Mouse (Mus musculus) intestine, embryonic 16.5 days (tissue): Measurements from ENCODE around the gene Glrb. TPM values are rescaled to one million over a fixed set of nuclear protein-coding genes. Genes with fewer than 3 reads are reported as not detected.

ENCODE experiments used
- ATAC-seq: fragments of 200-750 bp; cut with Nextera tagmentation; 2 replicates; pipeline ENCODE4 v1.8.0; 2017; ENCODE audit warnings: moderate TSS enrichment, moderate library complexity
- H3K27ac ChIP-seq: fragments of 300-500 bp; sonication (generic); 2 replicates; pipeline ENCODE4 v1.5.1; 2014; ENCODE audit warnings: mild to moderate bottlenecking, low read length
- H3K27me3 ChIP-seq: fragments of 300-500 bp; sonication (generic); replicated peaks from 2 replicates; pipeline ENCODE4 v1.6.1; 2014; ENCODE audit warnings: low read length, control low read depth, mixed read lengths; ENCODE audit not compliant: control insufficient read depth, insufficient read depth
- H3K36me3 ChIP-seq: fragments of 300-500 bp; sonication (generic); 2 replicates; pipeline ENCODE4 v1.6.1; 2014; ENCODE audit warnings: low read length, control low read depth; ENCODE audit not compliant: control insufficient read depth, insufficient read depth
- H3K4me1 ChIP-seq: fragments of 300-500 bp; sonication (generic); 2 replicates; pipeline ENCODE4 v1.6.1; 2014; ENCODE audit warnings: low read length, control low read depth, mixed read lengths; ENCODE audit not compliant: control insufficient read depth, insufficient read depth
- H3K4me2 ChIP-seq: fragments of 300-500 bp; sonication (generic); 2 replicates; pipeline ENCODE4 v1.6.1; 2014; ENCODE audit warnings: low read depth, low read length, control low read depth
- H3K4me3 ChIP-seq: fragments of 300-500 bp; sonication (generic); 2 replicates; pipeline ENCODE4 v1.5.1; 2014; ENCODE audit warnings: mild to moderate bottlenecking, low read length
- H3K9ac ChIP-seq: fragments of 300-500 bp; sonication (generic); 2 replicates; pipeline ENCODE4 v1.6.1; 2014; ENCODE audit warnings: low read depth, low read length
- H3K9me3 ChIP-seq: fragments of 300-500 bp; sonication (generic); 2 replicates; pipeline ENCODE4 v1.6.1; 2016; ENCODE audit warnings: low read length, control low read depth; ENCODE audit not compliant: control insufficient read depth
- WGBS: fragments of 180-500 bp; shearing (Covaris S2); extraction: QIAGEN DNeasy Blood & Tissue Kit; methylation state at CpG from one replicate; pipeline ENCODE4 v1.1.7; 2014; 5-methylcytosine and 5-hydroxymethylcytosine counted together
- polyA plus RNA-seq: library from polyadenylated mRNA; unstranded; fragments of >200 nt; fragmentation: Nextera tagmentation; extraction: Ambion mirVana; gene quantifications from 2 replicates; pipeline ENCODE4 v1.2.1, GENCODE M21; 2015

Glrb gene
- polyA plus RNA-seq = 2.3 and 2.5 TPM in 2 replicates

- no peaks in the 10 kb centered on the region for H3K36me3 ChIP-seq
- H3K9me3 ChIP-seq = no peaks in the 10 kb centered on the region
- H3K27me3 ChIP-seq = no peaks in the 10 kb centered on the region
- 2% methylated on average over 61 of the region's 76 CpGs for WGBS
- H3K4me3 ChIP-seq = peak within 1 kb of the TSS; percentile 70
- no peaks in the 10 kb centered on the region for H3K4me1 ChIP-seq
- peak within 1 kb of the TSS; percentile 73 for H3K9ac ChIP-seq
- ATAC-seq = peak; percentile 89
- H3K4me2 ChIP-seq = peak within 1 kb of the TSS; percentile 99
- H3K27ac ChIP-seq = no peak within 1 kb of the TSS
Measured at GRCm38 (mm10) chr3:80913111-80913778, at the start of gene Glrb. Glrb (minus strand) TSS chr3:80913660.

DNA sequence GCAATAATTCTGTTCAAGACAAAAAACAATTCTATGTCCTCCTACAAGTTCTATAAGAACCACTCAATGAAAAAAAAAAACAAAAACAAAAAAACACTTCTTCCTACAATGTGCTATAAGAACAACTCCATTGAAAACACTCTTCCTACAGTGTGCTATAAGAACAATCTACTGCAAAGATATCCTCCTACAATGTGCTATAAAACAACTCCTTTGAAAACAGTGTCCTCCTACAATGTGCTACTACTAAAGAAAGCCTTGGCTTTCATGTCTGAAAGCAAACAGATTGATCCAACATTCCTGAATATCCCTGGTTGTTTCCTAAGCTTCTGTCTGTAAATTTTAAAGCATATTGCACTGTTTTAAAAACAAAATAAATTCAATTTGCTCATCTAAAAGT lies 46.5 kb upstream of the Glrb start:
- Histone ChIP-seq H3K9me3 (no peaks in the 10 kb centered on the region), H3K36me3 (no peaks in the 10 kb centered on the region), H3K27me3 (no peaks in the 10 kb centered on the region), H3K4me3 (no peak overlapping the region), H3K9ac (no peak overlapping the region), H3K4me2 (no peak overlapping the region), H3K4me1 (no peaks in the 10 kb centered on the region), H3K27ac (no peak overlapping the region)
- no peak for ATAC-seq

- H3K4me3 ChIP-seq = no peak overlapping the region
- WGBS = 27% methylated on average over 1 of the region's 1 CpGs
- no peaks in the 10 kb centered on the region for H3K27me3 ChIP-seq
- H3K36me3 ChIP-seq = no peaks in the 10 kb centered on the region
- no peaks in the 10 kb centered on the region for H3K9me3 ChIP-seq
- no peak overlapping the region for H3K27ac ChIP-seq
- no peak overlapping the region for H3K4me2 ChIP-seq
- H3K9ac ChIP-seq = no peak overlapping the region
- ATAC-seq = peak; percentile 77
- H3K4me1 ChIP-seq = no peaks in the 10 kb centered on the region
Measured at GRCm38 (mm10) chr3:80958591-80958990, 45.1 kb upstream of the Glrb start.

GRCm38 (mm10) chr3:80913779-80914284 lies 372 bp upstream of the Glrb start:
- H3K27me3 ChIP-seq = no peaks in the 10 kb centered on the region
- H3K27ac ChIP-seq = no peak overlapping the region
- peak overlapping the region; percentile 70 for H3K4me3 ChIP-seq
- ATAC-seq = 0 out of 2 replicates have a peak, but pooled peaks have one; percentile 5
- H3K4me1 ChIP-seq = no peaks in the 10 kb centered on the region
- H3K36me3 ChIP-seq = no peaks in the 10 kb centered on the region
- H3K9ac ChIP-seq = peak overlapping the region; percentile 73
- peak overlapping the region; percentile 99 for H3K4me2 ChIP-seq
- 23% methylated on average over 6 of the region's 6 CpGs for WGBS
- H3K9me3 ChIP-seq = no peaks in the 10 kb centered on the region

- ATAC-seq = no peak
- Histone ChIP-seq H3K9ac (no peak overlapping the region), H3K27me3 (no peaks in the 10 kb centered on the region), H3K9me3 (no peaks in the 10 kb centered on the region), H3K36me3 (no peaks in the 10 kb centered on the region), H3K4me2 (no peak overlapping the region), H3K4me3 (no peak overlapping the region), H3K4me1 (no peaks in the 10 kb centered on the region), H3K27ac (no peak overlapping the region)
- 74% methylated on average over 5 of the region's 5 CpGs for WGBS
Measured at GRCm38 (mm10) chr3:80894745-80895480, 18.5 kb downstream of the Glrb start.

DNA sequence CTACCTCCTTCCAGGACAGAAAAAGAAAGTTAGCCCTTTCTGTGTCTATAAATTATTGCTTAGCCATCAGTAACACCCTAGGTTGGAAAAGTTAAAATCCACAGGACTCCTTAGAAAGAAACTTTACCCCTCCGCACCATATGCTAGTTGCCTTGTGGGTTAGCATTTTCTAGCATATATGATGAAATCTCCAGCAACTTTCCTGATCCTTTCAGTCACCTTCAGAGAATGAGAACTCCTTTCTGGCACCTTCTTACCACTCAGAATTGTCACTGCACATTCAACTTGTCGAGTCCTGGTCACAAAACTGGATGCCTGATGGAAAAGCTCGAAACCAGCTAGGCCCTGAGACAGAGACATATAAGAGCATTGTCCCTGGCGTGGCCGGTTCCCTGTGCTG lies 19.1 kb downstream of the Glrb start:
- no peak overlapping the region for H3K4me2 ChIP-seq
- no peak overlapping the region for H3K27ac ChIP-seq
- no peaks in the 10 kb centered on the region for H3K9me3 ChIP-seq
- H3K9ac ChIP-seq = no peak overlapping the region
- H3K4me1 ChIP-seq = no peaks in the 10 kb centered on the region
- ATAC-seq = no peak
- 89% methylated on average over 5 of the region's 5 CpGs for WGBS
- no peaks in the 10 kb centered on the region for H3K27me3 ChIP-seq
- H3K4me3 ChIP-seq = no peak overlapping the region
- no peaks in the 10 kb centered on the region for H3K36me3 ChIP-seq

GRCm38 (mm10) chr3:80893055-80893690 lies 20.3 kb downstream of the Glrb start:
- Histone ChIP-seq H3K27ac (no peak overlapping the region), H3K9ac (no peak overlapping the region), H3K4me1 (no peaks in the 10 kb centered on the region), H3K4me2 (no peak overlapping the region), H3K36me3 (no peaks in the 10 kb centered on the region), H3K4me3 (no peak overlapping the region), H3K9me3 (no peaks in the 10 kb centered on the region), H3K27me3 (no peaks in the 10 kb centered on the region)
- 31% methylated on average over 4 of the region's 4 CpGs for WGBS
- no peak for ATAC-seq

- Histone ChIP-seq H3K4me2 (no peak overlapping the region), H3K4me1 (no peaks in the 10 kb centered on the region), H3K27ac (no peak overlapping the region), H3K4me3 (no peak overlapping the region), H3K27me3 (no peaks in the 10 kb centered on the region), H3K9me3 (no peaks in the 10 kb centered on the region), H3K36me3 (no peaks in the 10 kb centered on the region), H3K9ac (no peak overlapping the region)
- 44% methylated on average over 4 of the region's 4 CpGs for WGBS
- no peak for ATAC-seq
Measured at GRCm38 (mm10) chr3:80891087-80891486, 22.4 kb downstream of the Glrb start.

GRCm38 (mm10) chr3:80885174-80885573 lies 28.3 kb downstream of the Glrb start:
- 45% methylated on average over 1 of the region's 1 CpGs for WGBS
- no peak for ATAC-seq
- Histone ChIP-seq H3K27ac (no peak overlapping the region), H3K4me2 (no peak overlapping the region), H3K4me1 (no peaks in the 10 kb centered on the region), H3K27me3 (no peaks in the 10 kb centered on the region), H3K9ac (no peak overlapping the region), H3K4me3 (no peak overlapping the region), H3K36me3 (no peaks in the 10 kb centered on the region), H3K9me3 (no peaks in the 10 kb centered on the region)
